Mouse (Mus musculus) mesoderm, embryonic 11.5 days (tissue): ENCODE measurements around the gene Col27a1.

Experiments
- DNase-seq: peaks from one replicate; pipeline ENCODE4 v3.0.0-alpha.2; 2012; ENCODE audit warnings: low read depth, low spot score

Gene Col27a1

DNA sequence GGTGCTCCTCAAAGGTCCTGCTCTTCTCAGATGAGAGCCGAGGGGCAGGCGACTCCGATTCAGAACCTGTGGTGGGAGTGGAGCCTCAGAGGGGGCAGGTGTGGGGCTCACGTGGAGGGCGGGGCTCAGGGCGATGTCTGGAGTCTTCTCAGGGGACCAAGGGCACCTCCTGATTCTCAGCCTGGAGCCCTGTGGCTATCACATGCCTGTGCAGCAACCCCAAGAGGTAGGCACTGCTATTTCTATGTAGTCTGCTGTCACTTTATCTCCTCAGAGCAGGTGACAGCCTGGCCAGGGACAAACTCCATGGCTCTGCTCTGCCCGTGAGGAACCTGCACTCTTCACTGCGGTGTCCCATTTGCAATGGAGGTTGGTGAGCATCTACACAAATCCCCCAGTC is 159.6 kb downstream of the Col27a1 start:
- no peak for DNase-seq

DNA sequence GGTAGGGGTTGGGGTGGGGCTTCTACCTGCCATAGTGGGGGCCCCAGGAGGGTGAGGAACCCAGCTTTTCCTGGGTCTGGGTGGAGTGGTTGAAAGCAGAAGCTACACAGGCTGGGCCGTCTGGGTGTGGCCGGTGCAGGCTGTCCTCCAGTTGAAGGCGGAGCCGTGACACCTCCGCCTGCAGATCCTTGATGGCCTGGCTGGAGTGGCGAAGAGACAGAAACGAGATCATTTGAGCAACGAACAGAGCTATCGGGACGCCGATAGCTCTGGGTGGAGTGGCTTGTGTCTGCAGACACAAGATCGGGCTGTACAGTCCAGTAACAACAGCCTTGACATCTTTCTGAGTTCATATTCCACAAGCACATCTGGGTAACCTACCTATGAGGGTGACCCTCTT is 160.5 kb downstream of the Col27a1 start:
- DNase-seq: no peak

- DNase-seq: no peak
Measured at GRCm38 (mm10) chr4:63375367-63375766, 161.6 kb downstream of the Col27a1 start.

DNA sequence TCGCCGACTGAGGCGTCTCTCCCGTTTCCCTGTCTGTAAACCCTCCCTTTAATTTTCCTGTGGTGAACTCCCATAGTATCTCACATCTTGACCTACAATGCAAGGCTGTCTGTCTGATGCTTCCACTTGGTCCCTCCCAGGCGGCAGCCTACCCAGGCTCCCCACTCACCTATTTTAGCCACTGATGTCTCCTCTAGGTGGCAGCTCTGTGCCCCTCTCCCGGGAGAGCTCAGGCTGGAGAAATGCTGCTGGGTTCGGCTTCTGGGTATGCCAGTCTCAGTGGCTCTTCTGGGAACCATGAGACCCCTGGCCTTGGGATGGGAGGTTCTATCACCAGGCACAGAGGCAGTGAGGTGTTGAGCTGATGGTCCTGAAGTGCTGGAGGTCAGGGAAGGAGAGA is 163.7 kb downstream of the Col27a1 start:
- no peak for DNase-seq

GRCm38 (mm10) chr4:63382676-63383369 is 169.0 kb downstream of the Col27a1 start:
- no peak for DNase-seq

- no peak for DNase-seq
Measured at GRCm38 (mm10) chr4:63383474-63383873, 169.7 kb downstream of the Col27a1 start.

DNA sequence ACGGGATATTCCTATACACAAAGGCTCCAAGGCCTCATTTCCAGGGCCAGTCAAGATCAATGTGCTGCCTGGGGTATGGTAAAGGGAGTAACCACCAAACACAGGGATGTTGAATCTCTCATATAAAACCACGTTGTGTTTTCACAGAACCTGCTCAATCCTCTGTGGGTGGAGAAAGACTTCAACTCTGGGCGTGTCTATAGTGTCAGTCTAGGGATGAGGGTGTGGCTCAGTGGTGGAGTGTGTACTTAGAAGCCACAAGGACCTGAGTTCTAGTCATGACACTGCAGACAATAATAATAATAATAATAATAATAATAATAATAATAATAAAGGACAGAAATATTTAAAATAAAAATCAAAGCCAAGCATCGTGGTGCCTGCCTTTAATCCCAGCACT is 170.5 kb downstream of the Col27a1 start:
- DNase-seq: no peak
